Mouse (Mus musculus): Measurements from ENCODE around the gene Rpa1.

DNA sequence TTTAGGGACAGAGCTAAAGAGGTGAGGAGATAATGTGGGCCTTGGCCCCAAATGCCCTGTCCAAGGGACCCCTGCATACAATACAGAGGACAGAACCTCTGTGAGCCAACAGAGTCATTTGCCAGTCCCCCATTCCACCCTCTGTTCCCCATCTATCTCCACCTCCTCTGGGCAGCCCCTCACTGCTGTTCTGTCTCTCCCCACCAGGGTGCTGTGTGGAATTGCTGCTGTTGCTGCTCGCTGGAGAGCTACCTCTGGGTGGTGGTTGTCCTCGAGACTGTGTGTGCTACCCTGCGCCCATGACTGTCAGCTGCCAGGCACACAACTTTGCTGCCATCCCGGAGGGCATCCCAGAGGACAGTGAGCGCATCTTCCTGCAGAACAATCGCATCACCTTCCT, 83.6 kb downstream of the Rpa1 start:
- TF ChIP-seq CTCF (IDR thresholded peaks at IDR 0.05; ENCODE audit: low read depth) = peak; percentile 51
- no peak for TF ChIP-seq EP300 (IDR thresholded peaks at IDR 0.05; ENCODE audit: low read depth)

Measured in liver, embryonic 14.5 days (tissue).